Mouse (Mus musculus) limb, embryonic 11.5 days (tissue): ENCODE results near the gene Trim52. TPM values are rescaled to one million over a fixed set of nuclear protein-coding genes. Genes with fewer than 3 reads are reported as not detected.

Source experiments
- ATAC-seq: fragments of 200-750 bp; cut with Nextera tagmentation; 2 replicates; pipeline ENCODE4 v1.8.0; 2017; ENCODE audit warnings: low read depth; ENCODE audit not compliant: insufficient number of reproducible peaks, low FRiP score, low TSS enrichment
- DNase-seq: peaks from one replicate; pipeline ENCODE4 v3.0.0-alpha.2; 2015; ENCODE audit warnings: low spot score
- H3K27ac ChIP-seq: fragments of 300-500 bp; sonication (generic); replicated peaks from 2 replicates; pipeline ENCODE4 v1.5.1; 2014; ENCODE audit warnings: low read depth, mild to moderate bottlenecking, low read length
- H3K27me3 ChIP-seq: fragments of 300-500 bp; sonication (generic); 2 replicates; pipeline ENCODE4 v1.6.1; 2014; ENCODE audit warnings: mild to moderate bottlenecking, low read length, mixed read lengths; ENCODE audit not compliant: control insufficient read depth, insufficient read depth
- H3K36me3 ChIP-seq: fragments of 300-500 bp; sonication (generic); 2 replicates; pipeline ENCODE4 v1.6.1; 2014; ENCODE audit warnings: mild to moderate bottlenecking, low read length, moderate library complexity, mixed read lengths; ENCODE audit not compliant: control insufficient read depth, insufficient read depth
- H3K4me1 ChIP-seq: fragments of 300-500 bp; sonication (generic); 2 replicates; pipeline ENCODE4 v1.6.1; 2014; ENCODE audit warnings: low read length, mixed read lengths; ENCODE audit not compliant: control insufficient read depth, insufficient read depth
- H3K4me2 ChIP-seq: fragments of 300-500 bp; sonication (generic); 2 replicates; pipeline ENCODE4 v1.6.1; 2014; ENCODE audit warnings: low read depth, mild to moderate bottlenecking, moderate library complexity; ENCODE audit not compliant: severe bottlenecking
- H3K4me3 ChIP-seq: fragments of 300-500 bp; sonication (generic); 2 replicates; pipeline ENCODE4 v1.5.1; 2014; ENCODE audit warnings: low read depth, low read length
- H3K9ac ChIP-seq: fragments of 300-500 bp; sonication (generic); 2 replicates; pipeline ENCODE4 v1.6.1; 2014; ENCODE audit warnings: mild to moderate bottlenecking, low read length
- H3K9me3 ChIP-seq: fragments of 300-500 bp; sonication (generic); 2 replicates; pipeline ENCODE4 v1.6.1; 2016; ENCODE audit warnings: low read length; ENCODE audit not compliant: control insufficient read depth
- WGBS: fragments of 180-500 bp; shearing (Covaris S2); extraction: QIAGEN DNeasy Blood & Tissue Kit; methylation state at CpG from one replicate; pipeline ENCODE4 v1.1.7; 2014; 5-methylcytosine and 5-hydroxymethylcytosine counted together
- polyA plus RNA-seq: library from polyadenylated mRNA; unstranded; fragments of >200 nt; fragmentation: Nextera tagmentation; extraction: Ambion mirVana; gene quantifications from 2 replicates; pipeline ENCODE4 v1.2.1, GENCODE M21; 2014

The Trim52 gene
- polyA plus RNA-seq, result not detected in 2 replicates

DNA sequence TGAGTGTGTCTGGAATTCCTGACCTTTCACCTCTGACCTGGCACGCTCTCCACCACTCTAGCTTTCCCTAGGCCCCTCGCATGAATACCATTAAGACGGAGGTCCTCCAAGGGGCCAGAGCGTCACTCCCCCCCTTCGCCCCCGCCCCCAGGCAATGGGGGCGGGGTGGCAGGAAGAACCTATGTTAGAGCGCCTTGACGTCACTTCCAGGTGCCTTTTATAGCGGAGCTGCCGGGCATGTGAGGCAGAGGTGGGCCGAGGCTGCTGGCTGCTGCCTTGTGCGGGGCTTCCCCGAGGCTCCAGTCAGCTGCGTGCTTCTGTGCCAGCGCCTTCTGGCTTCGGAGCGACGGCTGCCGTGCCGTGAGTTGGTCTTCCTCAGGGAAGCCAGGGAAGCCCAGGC, at the start of gene Trim52:
TSS of gene Trim52 (plus strand) at position 219 of the 400 bp plus-strand sequence.
- WGBS, result 96% methylated on average over 21 of the region's 21 CpGs
- Histone ChIP-seq H3K4me2 (no peak within 1 kb of the TSS), H3K36me3 (no peaks in the 10 kb centered on the region), H3K4me1 (no peaks in the 10 kb centered on the region), H3K9me3 (no peaks in the 10 kb centered on the region), H3K4me3 (no peak within 1 kb of the TSS), H3K27me3 (no peaks in the 10 kb centered on the region), H3K27ac (no peak within 1 kb of the TSS), H3K9ac (no peak within 1 kb of the TSS)
- DNase-seq (no peak), ATAC-seq (no peak)

DNA sequence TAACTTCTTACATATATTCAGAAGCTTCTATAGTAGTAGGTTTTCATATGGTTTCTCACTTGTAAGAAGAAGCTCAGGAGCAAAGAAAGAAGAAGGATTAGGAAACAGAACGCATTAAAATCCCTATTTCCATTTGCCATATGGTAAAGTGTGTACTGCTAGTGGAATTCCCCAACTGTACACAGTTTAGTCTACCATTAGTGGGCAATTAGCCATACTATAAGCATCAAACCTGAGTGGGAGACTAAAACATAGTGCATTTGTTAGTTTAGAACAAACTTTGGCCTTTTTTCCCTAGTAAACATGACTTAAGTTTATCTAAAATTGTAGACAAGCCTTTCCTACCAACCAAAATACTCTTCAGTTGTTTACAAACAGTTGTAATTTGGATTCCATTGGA, 33.4 kb upstream of the Trim52 start:
- Histone ChIP-seq H3K27me3 (no peaks in the 10 kb centered on the region), H3K9me3 (no peaks in the 10 kb centered on the region), H3K36me3 (no peaks in the 10 kb centered on the region), H3K4me1 (no peaks in the 10 kb centered on the region), H3K27ac (no peak overlapping the region), H3K4me2 (no peak overlapping the region), H3K4me3 (no peak overlapping the region), H3K9ac (no peak overlapping the region)
- WGBS, result 97% methylated on average over 1 of the region's 1 CpGs
- no peak for DNase-seq
- ATAC-seq, result no peak

DNA sequence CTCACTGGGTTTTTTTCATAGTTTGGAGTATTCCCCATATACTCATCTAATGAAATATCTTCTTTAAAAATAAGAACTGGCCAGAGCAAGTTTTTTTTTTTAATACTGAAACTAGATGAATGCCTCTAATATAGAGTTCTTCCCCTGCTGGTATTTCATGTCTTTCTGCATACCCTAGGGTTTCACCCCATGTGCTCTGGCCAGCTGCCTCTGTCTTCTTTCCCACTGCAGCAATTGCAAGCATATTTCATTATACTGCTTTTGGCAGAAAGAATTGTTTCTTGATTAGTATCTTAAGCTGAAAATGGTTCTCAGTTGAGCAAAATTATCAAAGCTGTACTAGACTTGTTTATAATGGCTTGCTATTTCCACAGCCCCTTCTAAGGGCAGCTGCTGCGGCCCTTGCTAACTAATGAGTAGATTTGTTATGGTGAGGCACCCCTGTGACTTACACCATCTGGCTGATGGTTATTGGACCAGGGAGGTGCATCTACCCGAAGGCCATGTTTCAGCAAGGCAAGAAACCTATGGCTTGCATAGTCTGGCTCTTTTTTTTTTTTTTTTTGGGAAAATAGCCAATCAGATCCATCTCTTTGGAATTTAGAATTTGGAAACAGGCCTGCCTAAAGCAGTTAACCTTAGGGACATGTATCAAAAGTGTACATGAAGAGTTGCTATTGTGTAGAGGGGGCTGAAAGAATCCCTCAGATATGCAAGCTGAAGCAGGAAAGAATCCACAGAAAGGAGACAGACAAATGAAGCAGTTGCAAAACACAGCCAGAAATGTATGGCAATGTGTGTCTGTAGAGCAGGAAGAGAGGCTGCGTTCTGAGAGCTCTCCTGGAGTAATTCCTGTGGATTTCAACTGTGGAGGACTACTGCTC, 30.6 kb upstream of the Trim52 start:
- H3K9me3 ChIP-seq, result no peaks in the 10 kb centered on the region
- no peak overlapping the region for H3K4me3 ChIP-seq
- H3K4me2 ChIP-seq, result no peak overlapping the region
- no peak overlapping the region for H3K27ac ChIP-seq
- H3K4me1 ChIP-seq, result no peaks in the 10 kb centered on the region
- H3K36me3 ChIP-seq, result no peaks in the 10 kb centered on the region
- no peaks in the 10 kb centered on the region for H3K27me3 ChIP-seq
- ATAC-seq, result no peak
- H3K9ac ChIP-seq, result no peak overlapping the region
- no peak for DNase-seq
- WGBS, result 61% methylated on average over 3 of the region's 3 CpGs

DNA sequence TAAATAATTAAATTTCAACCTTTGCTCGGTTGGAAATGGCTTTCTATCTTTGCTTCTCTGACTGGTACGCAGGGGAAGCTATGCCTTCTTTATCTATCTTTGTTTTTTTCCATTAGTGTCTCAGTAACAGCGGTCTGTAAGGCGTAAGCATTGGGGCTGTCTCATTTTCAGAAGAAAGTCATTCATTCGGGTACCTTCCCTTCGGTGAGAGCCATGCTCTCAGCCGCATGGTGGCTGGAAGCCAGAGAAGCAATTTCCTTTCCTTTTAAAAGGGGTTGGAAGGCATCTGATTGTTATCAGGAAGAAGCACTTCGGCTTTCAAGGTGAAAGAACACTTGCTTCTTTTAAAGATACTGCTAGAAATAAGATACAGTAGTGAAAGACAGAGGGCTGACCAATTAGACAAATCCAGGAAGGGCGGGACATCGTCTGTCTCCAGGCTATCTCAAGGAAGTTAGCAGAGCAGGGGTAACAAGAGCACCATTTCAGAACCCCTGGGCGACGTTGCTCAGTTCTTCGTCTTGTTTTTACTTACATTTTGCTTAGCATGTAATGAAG, 17.4 kb upstream of the Trim52 start:
- 86% methylated on average over 13 of the region's 13 CpGs for WGBS

DNA sequence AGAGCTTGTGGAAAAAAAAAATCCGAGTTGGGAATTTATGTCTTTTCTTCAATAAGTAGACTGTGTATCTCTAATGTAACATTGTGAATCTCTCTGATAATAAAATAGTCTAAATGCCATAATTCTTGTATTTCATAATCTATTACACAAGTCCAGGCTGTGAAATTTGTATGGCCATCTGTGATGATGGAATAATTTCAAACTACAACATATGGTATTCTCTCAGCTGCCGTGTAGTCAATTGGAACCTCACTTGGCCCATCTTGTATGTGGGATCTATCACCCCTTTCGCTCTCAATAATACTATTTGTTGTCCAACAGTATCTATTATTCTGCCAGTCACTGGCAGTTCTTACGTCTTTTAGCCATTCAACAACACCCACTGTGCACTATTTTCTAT, 9.2 kb upstream of the Trim52 start:
- Histone ChIP-seq H3K4me1 (no peaks in the 10 kb centered on the region), H3K9me3 (no peaks in the 10 kb centered on the region), H3K4me3 (no peak overlapping the region), H3K36me3 (no peaks in the 10 kb centered on the region), H3K4me2 (no peak overlapping the region), H3K9ac (no peak overlapping the region), H3K27ac (no peak overlapping the region), H3K27me3 (no peaks in the 10 kb centered on the region)
- 93% methylated on average over 4 of the region's 4 CpGs for WGBS
- no peak for ATAC-seq
- DNase-seq, result no peak

More for the DNA sequence above, 17.4 kb upstream of the Trim52 start:
- no peaks in the 10 kb centered on the region for H3K36me3 ChIP-seq
- DNase-seq (no peak), ATAC-seq (no peak)
- H3K4me3 ChIP-seq, result no peak overlapping the region
- H3K9ac ChIP-seq, result no peak overlapping the region
- H3K27me3 ChIP-seq, result no peaks in the 10 kb centered on the region
- no peaks in the 10 kb centered on the region for H3K4me1 ChIP-seq
- no peak overlapping the region for H3K4me2 ChIP-seq
- no peak overlapping the region for H3K27ac ChIP-seq
- H3K9me3 ChIP-seq, result no peaks in the 10 kb centered on the region

DNA sequence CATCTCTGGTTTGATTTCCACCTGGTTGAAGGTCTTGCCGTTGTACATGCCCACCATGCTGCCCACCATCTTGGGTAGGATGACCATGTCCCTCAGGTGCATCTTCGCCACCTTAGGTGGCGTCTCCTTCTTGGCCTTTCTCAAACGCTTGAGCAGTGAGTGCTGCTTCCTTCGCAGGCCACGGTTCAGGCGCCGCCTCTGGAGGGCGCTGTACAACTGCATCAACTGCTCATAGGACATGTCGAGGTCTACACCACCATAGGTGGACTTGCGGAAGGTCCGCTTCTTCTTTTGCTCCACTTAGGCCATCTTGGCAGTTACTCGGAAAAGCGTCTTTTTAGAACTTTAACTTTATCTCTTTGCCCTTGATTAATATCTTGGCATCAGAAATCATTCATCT, 5.1 kb upstream of the Trim52 start:
- no peak overlapping the region for H3K9ac ChIP-seq
- no peak for ATAC-seq

DNA sequence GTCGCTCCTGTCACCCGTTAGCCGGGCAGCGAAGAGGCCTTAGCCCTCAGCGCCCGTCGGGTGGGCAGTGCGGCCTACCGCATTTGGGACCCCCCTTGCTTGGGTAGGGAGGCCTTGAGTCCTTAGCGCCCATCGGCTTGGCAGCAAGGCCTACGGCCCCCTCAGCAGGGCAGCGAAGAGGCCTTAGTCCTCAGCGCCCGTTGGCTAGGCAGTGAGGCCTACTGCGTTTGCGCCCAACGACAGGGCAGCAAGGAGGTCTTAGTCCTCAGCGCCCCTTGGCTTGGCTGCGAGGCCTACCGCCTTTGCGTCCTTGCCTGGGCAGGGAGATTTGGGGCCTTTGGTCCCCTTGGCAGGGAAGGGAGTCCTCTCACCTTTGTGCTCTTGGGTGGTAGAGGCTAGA, 427 bp downstream of the Trim52 start:
- ATAC-seq (no peak), DNase-seq (no peak)
- Histone ChIP-seq H3K9me3 (no peaks in the 10 kb centered on the region), H3K36me3 (no peaks in the 10 kb centered on the region), H3K27me3 (no peaks in the 10 kb centered on the region), H3K4me2 (no peak overlapping the region), H3K9ac (no peak overlapping the region), H3K4me3 (no peak overlapping the region), H3K4me1 (no peaks in the 10 kb centered on the region), H3K27ac (no peak overlapping the region)
- 96% methylated on average over 22 of the region's 22 CpGs for WGBS

More for the DNA sequence above, 5.1 kb upstream of the Trim52 start:
- Histone ChIP-seq H3K36me3 (no peaks in the 10 kb centered on the region), H3K4me2 (no peak overlapping the region), H3K27ac (no peak overlapping the region), H3K27me3 (no peaks in the 10 kb centered on the region), H3K4me3 (no peak overlapping the region), H3K9me3 (no peaks in the 10 kb centered on the region), H3K4me1 (no peaks in the 10 kb centered on the region)
- WGBS, result 93% methylated on average over 14 of the region's 14 CpGs
- DNase-seq, result no peak

DNA sequence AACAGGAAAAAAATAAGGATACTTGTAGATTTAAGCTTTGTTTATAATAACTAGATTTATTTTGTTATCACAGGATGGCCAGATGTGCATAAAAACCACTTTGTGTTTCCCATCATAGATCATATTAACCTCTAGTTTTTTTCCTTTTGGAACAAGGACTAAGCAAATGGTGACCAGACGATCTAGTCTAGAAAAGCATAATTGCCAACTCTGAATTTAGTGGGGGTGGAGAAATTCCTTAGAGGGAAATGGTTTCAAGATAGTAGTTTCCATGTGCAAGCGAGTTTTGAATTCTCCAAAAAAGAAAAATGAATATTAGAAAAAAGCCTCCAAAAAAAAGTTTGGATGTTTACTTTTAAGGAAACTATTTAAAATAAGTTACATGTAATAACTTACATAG, 13.4 kb downstream of the Trim52 start:
- no peak for DNase-seq
- Histone ChIP-seq H3K9me3 (no peaks in the 10 kb centered on the region), H3K27me3 (no peaks in the 10 kb centered on the region), H3K36me3 (no peaks in the 10 kb centered on the region), H3K27ac (no peak overlapping the region), H3K9ac (no peak overlapping the region), H3K4me3 (no peak overlapping the region), H3K4me1 (no peaks in the 10 kb centered on the region), H3K4me2 (no peak overlapping the region)
- no peak for ATAC-seq
- 59% methylated on average over 2 of the region's 2 CpGs for WGBS
